Mouse (Mus musculus): ENCODE data around the gene Sik1.
A peak's percentile ranks its signal among the peaks of the same experiment; 100 is the strongest.
"Not testable (repeated sequence)": the region's sequence is repeated elsewhere in the genome, so short reads cannot be mapped to it uniquely, and the experiment has no call there.

Sik1 gene

DNA sequence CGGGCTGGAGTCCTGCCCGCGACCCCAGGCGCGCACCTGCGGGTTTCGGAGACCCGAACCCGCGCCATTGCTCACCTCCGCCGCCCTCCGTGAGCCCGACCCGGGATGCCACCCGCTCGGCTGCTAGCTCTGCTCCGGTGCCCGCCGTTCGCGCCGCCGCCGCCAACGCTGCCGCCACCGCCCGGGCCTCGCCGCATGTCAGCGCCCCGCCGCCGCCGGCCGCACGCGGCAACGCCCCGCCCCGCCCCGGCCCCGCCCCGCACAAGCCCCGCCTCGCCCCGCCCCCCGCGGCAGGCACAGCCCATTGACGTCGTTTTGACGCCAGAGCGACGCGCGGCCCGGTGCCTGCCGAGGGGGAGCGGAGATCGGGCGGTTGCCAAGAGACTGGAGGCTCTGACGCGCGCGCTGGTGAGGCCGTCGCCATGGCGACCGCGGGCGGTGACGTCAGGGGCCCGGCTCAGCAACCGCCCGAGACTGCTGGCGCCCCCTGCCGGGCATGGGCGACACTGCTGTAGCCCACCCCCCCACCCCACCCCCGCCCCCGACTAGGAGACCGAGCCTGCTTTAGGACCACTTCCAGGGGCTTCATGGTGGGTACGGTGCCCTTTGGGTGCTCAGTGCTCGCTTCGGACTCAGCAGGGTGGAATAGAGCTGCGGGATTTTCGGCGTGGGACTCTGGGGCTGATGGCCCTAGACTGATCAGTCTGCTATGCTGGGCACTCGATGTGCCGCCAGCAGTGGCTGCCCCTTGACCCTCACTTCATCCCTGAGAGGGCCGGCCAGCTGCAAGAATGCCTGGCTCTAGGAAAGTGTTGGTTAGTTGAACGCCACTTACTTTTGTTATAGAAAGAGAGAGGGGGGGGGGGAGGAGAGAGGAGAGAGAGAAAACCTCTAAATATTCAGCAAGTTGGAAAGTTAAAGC, at the start of gene Sik1:
TSS of gene Sik1 (minus strand) at position 208 of the 922 bp plus-strand sequence.
- peak; percentile 99 for DNase-seq

DNA sequence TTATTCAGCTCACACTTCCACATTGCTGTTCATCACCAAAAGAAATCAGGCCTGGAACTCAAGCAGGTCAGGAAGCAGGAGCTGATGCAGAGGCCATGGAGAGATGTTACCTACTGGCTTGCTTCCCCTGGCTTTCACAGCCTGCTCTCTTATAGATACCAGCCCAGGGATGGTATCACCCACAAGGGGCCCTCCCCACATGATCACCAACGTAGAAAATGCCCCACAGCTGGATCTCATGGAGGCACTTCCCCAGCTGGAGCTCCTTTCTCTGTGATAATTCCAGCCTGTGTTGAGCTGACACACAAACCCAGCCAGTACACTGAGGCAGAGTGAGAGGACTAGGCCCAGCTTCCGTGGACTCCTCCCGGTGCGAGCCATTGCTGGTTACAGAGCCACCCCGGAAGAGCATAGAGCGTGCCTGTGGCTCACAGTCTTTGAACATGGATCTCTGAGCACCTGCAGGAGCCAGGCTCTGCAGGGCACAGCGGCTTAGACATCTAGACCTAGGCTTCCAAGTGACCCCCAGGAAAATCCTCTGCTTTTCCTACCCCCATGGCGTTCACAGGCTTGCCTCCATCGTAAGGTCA, 49.7 kb upstream of the Sik1 start:
- DNase-seq, result no peak

DNA sequence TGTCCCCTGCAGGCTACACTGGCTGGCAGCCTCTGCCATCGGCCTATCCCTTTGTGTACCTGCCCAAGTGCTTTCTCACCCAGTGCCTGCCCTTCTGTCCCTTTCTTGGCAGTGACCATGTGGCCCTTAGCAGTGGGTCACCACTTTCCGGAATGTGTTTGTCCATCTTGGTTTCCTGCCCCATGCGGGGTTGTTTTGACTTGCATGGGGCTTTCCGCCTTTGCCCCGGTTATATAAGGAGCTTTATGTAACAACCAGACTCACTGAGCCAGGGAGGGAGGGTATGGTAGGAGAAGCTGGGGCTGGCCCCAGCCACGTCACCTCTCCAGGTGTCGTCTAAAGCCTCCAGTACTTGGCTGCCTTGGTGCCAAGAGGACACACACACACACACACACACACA, 48.4 kb upstream of the Sik1 start:
- DNase-seq, result no peak

DNA sequence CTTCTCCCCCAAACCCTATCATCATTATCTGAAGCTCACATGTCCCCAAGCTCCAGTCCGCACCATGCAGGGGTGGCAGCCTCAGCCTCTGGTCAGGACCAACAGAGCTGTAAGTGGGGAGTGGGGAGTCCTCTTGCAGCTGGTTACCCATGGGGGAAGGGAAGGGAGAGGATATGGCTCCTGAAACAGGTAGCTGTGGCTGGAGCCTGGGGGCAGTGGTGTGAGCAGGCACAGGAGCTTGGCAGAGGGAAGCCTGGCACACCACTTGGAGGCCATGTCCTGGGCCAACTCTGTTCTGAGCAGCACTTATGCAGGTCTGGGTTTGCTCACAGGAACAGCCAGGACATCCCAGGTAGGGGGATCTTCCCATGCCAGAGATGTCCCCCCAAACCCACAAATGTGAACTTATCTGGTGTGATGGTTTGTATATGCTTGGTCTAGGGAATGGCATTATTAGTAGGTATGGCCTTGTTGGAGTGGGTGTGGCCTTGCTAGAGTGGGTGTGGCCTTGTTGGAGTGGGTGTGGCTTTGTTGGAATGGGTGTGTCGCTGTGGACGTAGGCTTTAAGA, 47.1 kb upstream of the Sik1 start:
- DNase-seq, result no peak

DNA sequence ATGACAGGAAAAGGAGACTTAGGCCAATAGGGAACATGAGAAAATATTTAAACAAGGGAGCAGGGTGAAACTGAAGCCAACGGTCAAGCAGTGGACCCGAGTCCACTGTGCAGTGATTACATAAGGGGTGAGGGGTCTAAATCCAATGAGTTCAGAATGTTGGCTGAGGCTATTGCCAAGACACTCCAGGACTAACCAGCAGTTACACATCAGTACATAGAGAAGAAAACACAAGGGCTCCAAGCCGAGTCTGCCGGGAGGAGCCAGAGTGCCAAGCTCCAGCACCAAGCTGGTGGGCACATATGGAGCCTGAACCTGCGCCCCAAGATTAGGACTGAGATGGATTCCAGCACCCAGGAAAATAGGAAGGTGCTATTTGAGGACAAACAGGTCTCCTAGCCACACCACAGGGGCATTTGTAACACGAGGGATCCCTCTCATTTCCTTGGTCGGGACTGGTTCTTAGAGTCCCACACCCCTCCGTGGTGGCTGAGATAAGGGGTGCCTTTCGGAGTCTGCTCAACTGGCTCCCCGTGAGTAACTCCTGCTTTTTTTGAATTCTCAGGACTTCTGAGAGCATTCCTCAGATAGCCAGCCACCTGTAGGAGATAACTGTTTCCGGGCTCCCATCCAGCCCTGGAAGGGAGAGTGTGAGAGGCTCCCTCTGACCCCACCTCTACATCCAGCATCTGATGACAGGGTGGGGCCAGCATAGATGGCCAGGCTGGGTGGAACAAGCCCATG, 46.0 kb upstream of the Sik1 start:
- DNase-seq, result peak in 1 of 2 experiments; percentile 28

DNA sequence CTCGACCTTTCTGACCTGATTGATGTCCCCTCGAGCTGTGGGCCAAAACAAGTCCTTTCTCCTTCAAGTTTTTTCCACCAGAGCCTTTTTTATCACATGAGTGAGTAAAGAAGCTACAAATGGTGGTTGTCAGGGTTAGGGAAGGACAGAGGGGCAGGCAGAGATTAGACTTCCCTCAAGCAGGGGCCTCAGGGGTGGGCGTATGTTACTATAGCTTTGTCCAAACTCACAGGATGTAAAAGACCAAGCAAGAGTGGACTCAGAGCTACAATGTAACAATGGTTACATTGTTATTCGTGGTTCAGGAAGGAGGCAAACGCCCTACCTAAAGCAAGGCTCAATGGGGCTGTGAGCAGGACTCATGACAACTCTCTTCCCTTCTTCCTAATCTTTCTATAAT, 43.3 kb upstream of the Sik1 start:
- DNase-seq, result no peak

DNA sequence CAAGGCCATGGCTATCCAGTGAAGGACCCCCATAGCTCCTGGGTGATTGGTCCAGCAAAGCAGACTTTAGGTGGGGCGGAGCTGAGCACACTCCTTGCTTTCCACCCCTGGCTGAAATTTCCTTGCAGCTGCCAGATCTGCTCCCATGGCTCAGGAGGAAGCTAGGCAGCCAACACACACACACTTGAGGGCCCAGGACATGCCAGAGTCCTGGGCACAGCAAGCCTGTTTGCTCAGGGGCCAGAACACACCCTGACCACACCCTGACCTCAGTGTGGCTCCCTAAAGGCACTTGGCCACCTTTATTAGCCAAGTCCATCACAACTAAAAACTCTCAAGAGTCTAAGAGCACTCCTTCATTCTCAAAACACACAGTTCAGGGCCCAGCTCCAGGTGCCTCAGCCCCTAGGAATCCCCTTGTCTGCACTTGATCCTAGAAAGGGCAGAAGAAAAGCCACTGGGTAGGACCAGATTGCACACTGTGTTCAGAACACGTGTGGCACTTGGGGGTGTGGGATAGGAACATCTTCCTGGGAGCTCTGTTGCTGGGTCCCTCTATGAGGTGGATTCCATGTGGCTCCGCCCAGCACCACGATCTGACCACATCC, 41.7 kb upstream of the Sik1 start:
- no peak for DNase-seq

DNA sequence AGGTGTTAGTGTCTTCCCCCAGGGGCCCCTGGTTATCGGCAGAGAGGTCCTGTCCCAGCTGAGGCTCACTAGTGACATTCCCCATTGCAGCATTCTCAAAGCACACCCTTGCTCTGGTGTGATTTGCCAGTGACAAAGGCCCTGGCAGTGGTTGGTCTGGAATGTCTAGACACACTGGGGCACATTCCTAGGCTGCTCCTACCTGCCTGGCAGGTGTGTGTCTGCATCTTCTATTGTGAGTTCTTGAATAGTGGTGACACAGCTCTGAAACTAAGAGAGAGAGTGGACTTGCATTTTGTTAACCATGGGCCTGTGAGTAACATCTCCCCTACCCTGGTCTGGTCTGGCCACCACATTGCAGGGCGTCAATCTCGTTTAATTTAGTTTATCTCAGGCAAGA, 41.1 kb upstream of the Sik1 start:
- DNase-seq, result no peak

DNA sequence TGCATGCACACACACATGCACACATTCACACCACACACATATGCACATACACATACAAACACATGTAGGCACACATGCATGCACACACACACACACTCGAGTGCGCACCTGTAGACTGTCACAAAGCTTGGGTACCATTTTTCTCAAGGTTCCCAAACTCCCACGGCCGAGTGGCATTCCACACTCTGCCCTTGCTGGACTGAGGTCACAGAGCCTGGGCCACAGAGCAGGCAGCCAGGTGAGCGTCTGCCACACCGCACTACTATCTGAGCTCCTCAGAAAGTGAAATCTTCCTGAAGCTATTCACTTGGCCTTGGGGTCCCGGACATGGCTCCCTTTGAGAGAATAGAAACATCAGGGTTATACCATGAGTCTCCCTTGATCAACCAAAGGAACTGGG, 40.7 kb upstream of the Sik1 start:
- DNase-seq, result no peak

DNA sequence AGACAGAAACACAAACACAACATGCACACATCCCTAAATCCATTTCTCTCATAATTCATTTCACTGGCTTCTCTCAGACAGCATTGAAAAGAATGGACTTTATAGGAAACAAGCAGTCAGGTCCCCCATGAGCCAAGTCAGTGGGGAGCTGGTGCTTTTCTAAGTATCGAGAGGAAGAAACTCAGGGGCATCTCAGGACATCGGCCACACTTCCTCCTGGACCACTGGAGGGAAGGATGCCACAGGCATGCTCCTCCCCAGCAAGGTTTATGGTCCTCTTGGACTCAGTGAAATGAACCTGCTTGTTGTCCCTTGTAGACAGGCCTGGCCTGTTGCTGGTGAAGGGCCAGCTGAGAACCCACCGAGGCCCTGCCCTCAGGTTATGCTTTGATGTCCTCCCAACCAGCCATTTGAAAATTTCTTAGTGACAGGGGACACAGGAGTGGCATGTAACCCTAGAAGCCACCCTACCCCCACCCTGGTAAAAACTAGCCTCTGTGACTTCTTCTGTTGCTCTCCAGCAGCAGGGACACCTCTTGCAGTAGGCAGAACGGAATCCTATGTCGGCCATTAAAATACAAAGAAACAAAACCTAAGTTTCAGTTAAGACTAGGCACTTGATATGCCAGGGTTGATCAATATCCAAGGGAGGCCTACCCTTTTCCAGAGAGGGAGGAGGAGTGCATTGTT, 37.9 kb upstream of the Sik1 start:
- no peak for DNase-seq

DNA sequence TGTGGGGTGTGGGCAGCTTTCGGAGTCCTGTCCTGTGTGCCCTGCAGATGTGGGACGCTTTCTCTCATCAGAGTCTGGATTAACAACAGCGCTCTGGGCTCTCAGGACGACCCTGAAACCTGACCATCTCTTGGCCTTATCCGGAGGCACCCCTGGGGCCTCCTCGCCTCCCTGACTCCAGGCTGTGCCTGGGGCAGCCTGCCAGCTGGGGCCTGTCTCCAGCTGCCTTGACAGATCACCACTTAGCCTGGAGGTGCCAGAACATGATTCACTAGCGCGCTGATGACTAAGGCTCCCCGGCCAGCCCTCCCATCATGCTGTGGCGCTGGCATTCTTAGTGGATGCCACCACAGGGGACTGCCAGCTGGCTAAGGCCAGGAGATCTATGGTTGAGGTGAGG, 37.1 kb upstream of the Sik1 start:
- peak; percentile 47 to 65 for DNase-seq

DNA sequence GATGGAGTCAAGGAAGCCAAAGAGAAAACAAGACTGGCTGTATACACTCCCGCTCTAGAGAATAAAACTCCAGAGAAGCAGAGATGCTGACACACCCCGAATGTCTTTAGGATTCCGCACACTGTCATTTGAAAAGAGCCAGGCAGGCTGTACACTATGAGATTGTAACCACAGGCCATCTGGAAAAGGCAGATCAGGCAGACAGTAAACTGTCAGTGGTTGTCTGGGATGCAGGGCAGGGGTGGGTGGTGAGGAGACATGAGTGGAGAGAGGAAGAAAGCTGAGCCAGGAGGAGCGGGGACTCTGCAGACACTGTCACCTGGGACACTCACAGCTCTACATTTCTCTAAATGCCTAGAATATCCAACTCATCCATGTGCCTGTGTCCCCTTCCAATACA, 36.3 kb upstream of the Sik1 start:
- DNase-seq, result no peak

DNA sequence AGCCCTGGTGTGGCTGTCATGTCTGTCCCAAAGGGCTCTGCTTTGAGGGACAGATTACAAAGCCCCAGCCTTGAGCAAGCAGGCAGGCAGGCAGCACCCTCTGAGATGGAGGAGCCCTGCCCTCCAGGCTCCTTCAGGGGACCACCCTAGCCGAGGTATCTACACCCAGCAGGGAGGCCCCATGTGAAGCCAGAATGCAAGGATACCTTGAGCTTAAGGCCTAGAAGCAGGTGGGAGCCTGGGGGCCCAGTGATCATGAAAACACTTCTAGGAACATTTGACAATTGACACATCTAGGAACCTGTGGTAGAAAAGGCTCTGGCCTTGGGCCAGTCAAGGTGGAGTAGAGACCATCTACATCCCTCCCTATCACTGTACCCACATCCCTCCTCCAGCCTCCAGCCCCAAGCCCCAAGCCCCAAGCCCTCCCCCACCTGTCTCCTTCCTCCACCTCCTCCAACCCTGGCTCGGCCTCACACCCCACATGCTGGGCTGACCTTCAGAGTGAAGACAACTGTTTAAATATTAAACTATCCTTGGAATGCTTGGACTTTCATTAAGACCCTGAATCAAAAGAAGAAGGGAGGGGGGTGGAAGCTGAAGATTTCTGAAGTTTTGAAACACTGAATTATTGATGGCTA, 34.8 kb upstream of the Sik1 start:
- no peak for DNase-seq

DNA sequence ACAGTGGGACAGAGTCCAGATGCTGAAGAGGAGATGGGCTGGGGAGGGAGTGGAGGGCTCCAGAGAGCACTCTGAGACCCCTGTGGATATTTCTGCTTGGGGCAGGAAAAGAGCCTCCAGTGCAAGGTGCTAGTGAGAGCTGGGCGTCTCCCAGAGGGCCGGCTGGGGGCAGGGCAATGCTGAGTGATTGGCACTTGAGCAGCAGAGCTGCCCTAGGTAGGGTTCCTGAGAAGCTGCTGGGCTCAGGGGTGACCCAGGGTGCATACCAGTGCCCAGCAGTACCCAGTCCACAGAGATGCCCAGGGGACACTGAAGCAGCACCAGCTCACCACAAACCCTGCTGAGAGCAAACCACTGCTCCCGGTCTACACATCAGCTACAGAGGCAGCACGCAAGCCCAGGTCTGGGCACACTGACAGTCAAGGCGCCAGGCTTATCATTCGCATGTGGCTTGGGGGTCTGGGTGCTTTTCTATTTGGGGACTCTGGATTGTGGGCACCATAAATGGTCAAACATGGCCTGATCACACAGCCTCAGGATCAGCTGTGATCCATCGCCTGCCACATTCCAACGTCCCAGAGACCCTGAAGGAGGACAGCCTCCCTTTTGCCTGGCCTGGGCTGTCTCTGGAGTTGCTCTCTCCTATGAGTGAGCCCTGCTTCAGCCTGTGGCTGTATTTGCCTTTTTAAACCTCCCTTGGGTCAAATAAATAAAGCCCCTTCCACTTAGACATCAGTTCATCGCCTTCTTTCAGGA, 34.0 kb upstream of the Sik1 start:
- DNase-seq, result no peak

DNA sequence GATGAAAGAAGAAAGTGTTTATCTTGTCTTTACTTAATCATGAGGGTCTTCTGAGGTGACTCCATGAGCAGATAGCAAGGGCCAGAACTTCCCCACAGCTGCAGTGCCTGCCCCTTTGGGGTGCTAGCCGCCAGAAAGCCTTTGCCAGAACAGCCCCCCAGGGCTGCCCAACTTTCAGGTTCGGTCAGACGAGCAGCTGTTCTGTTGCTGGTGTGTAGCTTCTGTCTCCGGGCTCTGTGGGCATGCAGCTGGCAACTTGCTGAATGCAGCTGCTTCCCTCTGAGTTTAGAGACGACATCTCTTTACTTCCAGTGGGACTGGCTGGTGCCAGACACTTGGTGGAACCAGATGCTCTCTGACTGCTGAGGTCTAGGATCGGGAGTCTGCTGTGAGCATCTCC, 32.9 kb upstream of the Sik1 start:
- DNase-seq, result peak in 1 of 2 experiments; percentile 2

DNA sequence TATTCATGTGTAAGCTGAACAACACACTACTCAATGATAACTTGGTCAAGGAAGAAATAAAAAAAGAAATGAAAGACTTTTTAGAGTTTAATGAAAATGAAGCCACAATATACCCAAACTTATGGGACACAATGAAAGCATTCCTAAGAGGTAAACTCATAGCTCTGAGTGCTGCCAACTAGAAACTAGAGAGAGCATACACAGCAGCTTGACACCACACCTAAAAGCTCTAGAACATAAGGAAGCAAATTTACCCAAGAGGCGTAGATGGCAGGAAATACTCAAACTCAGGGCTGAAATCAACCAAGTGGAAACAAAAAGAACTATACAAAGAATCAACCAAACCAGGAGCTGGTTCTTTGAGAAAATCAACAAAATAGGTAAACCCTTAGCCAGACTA, 29.1 kb upstream of the Sik1 start:
- not testable (repeated sequence) for DNase-seq

DNA sequence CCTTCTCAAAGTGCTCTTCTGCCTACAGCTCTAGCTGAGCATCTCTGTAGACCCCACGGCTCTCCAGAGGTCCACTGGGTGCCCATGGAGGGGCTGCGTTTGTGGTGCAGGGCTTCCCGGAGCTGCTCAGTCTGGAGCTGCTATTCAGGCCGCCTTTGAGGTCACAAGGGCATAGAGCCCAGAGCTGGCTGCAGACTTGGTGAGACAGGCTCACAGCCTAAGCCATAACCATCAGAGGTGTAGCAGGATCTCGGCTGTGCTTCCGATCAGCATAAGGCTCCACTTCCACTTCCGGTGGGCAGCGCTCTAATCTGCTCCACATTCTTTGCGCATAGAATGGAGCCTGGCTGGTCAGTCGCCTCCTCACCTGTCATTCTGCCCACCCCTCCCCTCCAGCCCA, 23.8 kb upstream of the Sik1 start:
- peak in 1 of 2 experiments; percentile 3 for DNase-seq

DNA sequence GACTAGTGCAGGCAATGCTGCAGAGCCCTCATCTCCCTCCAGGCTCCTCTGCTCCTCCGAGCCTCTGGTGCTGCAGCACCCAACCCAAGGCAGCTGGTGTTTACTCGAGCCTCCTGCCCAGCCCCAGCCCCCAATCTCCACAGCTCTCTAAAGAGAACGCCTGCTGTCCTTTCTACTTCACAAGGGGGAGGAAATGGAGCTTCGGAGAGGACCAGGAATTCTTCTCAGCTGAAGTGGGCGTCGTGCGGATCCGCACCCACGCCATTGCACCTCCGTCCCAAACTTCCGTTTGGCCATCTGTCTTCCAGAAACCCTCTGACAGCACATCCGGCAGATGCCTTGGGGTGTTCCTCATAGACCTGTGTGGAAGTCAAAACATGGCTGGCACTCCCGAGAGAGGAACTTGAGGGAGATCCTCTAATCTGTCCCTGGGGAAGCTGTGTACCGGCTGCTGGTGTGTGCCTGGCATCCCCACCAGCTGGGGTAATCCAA, 22.1 kb upstream of the Sik1 start:
- DNase-seq, result no peak

DNA sequence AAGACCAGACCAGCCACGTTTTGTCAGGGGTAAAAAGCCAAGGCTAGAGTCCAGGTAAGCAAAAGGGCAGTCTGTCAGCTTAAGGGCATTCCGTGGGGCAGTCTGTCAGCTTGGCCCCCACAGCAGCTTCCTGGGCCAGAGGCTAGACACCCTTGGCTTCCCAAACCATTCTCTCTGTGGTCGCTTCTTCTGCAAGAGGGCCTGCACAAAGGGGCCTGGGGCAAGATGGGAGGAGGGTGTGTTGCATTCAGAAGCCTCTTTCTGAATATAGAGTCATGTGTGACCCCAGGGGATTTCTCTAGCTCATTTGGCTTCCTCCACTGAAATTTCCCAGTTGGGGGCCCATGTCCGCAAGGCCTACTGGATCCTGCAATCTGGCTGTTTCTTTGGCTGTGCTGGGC, 21.6 kb upstream of the Sik1 start:
- peak; percentile 41 to 51 for DNase-seq

DNA sequence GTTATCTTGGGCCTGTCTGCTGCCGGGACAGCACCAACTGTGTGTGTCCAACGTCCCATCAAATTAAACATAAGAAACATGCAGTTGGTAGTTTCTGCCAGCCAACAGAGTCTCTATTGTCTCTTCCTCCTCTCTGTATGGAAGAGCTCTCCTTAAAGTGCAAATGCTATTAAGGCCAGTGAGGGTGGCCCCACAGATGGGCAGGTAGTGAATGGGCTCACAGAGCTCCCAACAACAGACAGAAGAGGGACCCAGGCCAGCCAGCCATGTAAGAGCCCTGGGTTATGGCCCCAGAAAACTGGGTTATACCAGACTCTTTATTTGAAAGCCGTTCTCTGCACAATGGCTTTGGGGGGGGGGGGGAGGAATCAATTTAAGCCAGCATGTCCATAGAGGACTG, 21.2 kb upstream of the Sik1 start:
- DNase-seq, result peak in 1 of 2 experiments; percentile 26

Data from cerebellum, postnatal 10 days (tissue).